8 mouse cellular contexts compared by ENCODE assay signal in the genomic region with DNA sequence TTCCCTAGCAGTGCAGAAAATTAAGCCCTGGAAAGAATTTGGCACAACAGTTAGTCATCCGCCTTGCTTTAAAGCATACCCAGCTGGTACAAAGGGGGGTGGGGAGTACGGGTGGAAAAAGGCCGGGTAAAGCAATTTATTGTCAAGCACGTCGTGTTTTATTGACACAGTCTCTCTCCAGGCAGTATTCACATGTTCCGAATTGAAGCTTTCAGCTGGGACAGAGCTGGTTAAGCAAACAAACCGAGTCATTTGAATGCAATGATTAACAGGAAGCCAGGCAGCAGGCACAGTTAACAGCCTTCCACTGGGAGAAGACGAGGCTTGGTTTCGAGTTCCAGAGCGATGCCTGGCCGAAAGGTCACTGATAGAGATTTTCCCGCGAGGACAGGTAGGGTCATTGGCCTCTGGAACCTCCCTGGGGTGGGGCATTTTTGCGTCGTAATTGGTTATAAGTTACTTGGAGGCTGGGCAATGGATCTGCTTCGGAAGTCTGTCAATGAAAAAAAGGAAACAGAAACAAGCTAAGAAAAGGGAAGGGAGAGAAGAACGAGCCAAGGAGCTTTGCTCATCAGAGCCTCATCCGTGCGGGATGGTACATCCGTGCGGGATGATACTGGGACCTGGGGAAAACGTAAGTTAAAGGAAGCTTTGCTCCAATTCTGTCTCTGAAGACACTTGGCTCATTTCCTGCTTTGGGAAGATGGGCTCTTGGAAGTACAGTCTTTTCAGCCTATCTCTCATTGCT. TPM values are rescaled to one million over a fixed set of nuclear protein-coding genes. Genes with fewer than 3 reads are reported as not detected.
A peak's percentile ranks its signal among the peaks of the same experiment; 100 is the strongest.
DNase-seq lines count a peak whose midpoint lies in the region; ATAC-seq and TF ChIP-seq lines count a peak whose summit lies in the region.

TSS of gene Gcnt2 (plus strand) at position 103 of the 748 bp plus-strand sequence.

- no peak for ATAC-seq in heart, embryonic 14.5 days (ENCODE audit: insufficient number of reproducible peaks, insufficient read depth, low FRiP score, low read depth)
- peak; percentile 80 for ATAC-seq in liver, embryonic 14.5 days (ENCODE audit: insufficient read depth)
- ATAC-seq in neural tube, embryonic 14.5 days (ENCODE audit: low read depth), result peak; percentile 70

- no peaks in the 10 kb centered on the region for H3K27me3 ChIP-seq in heart, embryonic 14.5 days (ENCODE audit: control insufficient read depth, insufficient read depth, low read length)
- H3K27me3 ChIP-seq in liver, embryonic 14.5 days (ENCODE audit: control insufficient read depth, insufficient read depth, low read length), result no peaks in the 10 kb centered on the region
- no peaks in the 10 kb centered on the region for H3K27me3 ChIP-seq in neural tube, embryonic 14.5 days (ENCODE audit: control insufficient read depth, insufficient read depth, low read length)

- peak within 1 kb of the TSS; percentile 58 for H3K4me2 ChIP-seq in heart, embryonic 14.5 days (ENCODE audit: low read length)
- peak within 1 kb of the TSS; percentile 48 for H3K4me2 ChIP-seq in liver, embryonic 14.5 days (ENCODE audit: low read depth)
- peak within 1 kb of the TSS; percentile 46 for H3K4me2 ChIP-seq in neural tube, embryonic 14.5 days (ENCODE audit: low read depth, low read length)

- H3K4me3 ChIP-seq in brown adipose tissue, adult 24 weeks (ENCODE audit: insufficient read depth, low read depth, low read length), result peak within 1 kb of the TSS; percentile 67
- peak within 1 kb of the TSS; percentile 31 to 36 for H3K4me3 ChIP-seq in heart, embryonic 14.5 days (ENCODE audit: control insufficient read depth in 1 of 2, insufficient read depth in 1 of 2, low read depth in 1 of 2, low read length in 2 of 2)
- peak within 1 kb of the TSS; percentile 28 to 60 for H3K4me3 ChIP-seq in liver, embryonic 14.5 days (ENCODE audit: insufficient read depth in 1 of 2, low read depth in 2 of 2, low read length in 2 of 2)
- peak within 1 kb of the TSS; percentile 15 for H3K4me3 ChIP-seq in neural tube, embryonic 14.5 days (ENCODE audit: low read depth, low read length)

- TF ChIP-seq CTCF in liver, embryonic 14.5 days (IDR thresholded peaks at IDR 0.05; ENCODE audit: low read depth), result no peak

- H3K36me3 ChIP-seq in heart, embryonic 14.5 days (ENCODE audit: control insufficient read depth, insufficient read depth, low read length), result no peaks in the 10 kb centered on the region
- no peaks in the 10 kb centered on the region for H3K36me3 ChIP-seq in liver, embryonic 14.5 days (replicated peaks; ENCODE audit: control insufficient read depth, insufficient read depth, low read depth)
- H3K36me3 ChIP-seq in neural tube, embryonic 14.5 days (ENCODE audit: control insufficient read depth, insufficient read depth, low read length), result no peaks in the 10 kb centered on the region

- H3K9ac ChIP-seq in heart, embryonic 14.5 days (ENCODE audit: low read length), result peak within 1 kb of the TSS; percentile 58
- H3K9ac ChIP-seq in liver, embryonic 14.5 days (replicated peaks), result no peak within 1 kb of the TSS
- no peak within 1 kb of the TSS for H3K9ac ChIP-seq in neural tube, embryonic 14.5 days (replicated peaks; ENCODE audit: low read depth, low read length)

- peak; percentile 40 for DNase-seq in Muller cell, postnatal 12 days (ENCODE audit: inconsistent ontology term)
- DNase-seq in kidney, postnatal 25 days, result peak; percentile 76 to 91
- DNase-seq in liver, embryonic 14.5 days (ENCODE audit: low read depth in 3 of 3, low spot score in 3 of 3), result peak in 2 of 3 experiments; percentile 20 to 31
- DNase-seq in thymus, postnatal 36 days, result no peak
- DNase-seq in thymus, postnatal 14 days, result no peak

- no peaks in the 10 kb centered on the region for H3K9me3 ChIP-seq in heart, embryonic 14.5 days (ENCODE audit: control insufficient read depth, low read length)
- H3K9me3 ChIP-seq in liver, embryonic 14.5 days (ENCODE audit: control insufficient read depth, low read length), result no peaks in the 10 kb centered on the region
- no peaks in the 10 kb centered on the region for H3K9me3 ChIP-seq in neural tube, embryonic 14.5 days (ENCODE audit: control insufficient read depth, low read length)

- no peaks in the 10 kb centered on the region for H3K4me1 ChIP-seq in brown adipose tissue, adult 24 weeks (ENCODE audit: control insufficient read depth, insufficient read depth, insufficient read length, low read length)
- H3K4me1 ChIP-seq in heart, embryonic 14.5 days (ENCODE audit: control insufficient read depth in 2 of 2, insufficient read depth in 2 of 2, low read length in 2 of 2), result peaks cover 7 to 9% of the 10 kb centered on the region in 2 experiments
- peaks cover 0 to 7% of the 10 kb centered on the region in 2 experiments; a peak in 2 of 4 replicates for H3K4me1 ChIP-seq in liver, embryonic 14.5 days (replicated peaks; ENCODE audit: control insufficient read depth in 2 of 2, insufficient read depth in 2 of 2, low read length in 1 of 2)
- no peaks in the 10 kb centered on the region for H3K4me1 ChIP-seq in neural tube, embryonic 14.5 days (ENCODE audit: control insufficient read depth, insufficient read depth, low read length)

- TF ChIP-seq EP300 in liver, embryonic 14.5 days (IDR thresholded peaks at IDR 0.05; ENCODE audit: low read depth), result no peak

- peak within 1 kb of the TSS; percentile 46 for H3K27ac ChIP-seq in brown adipose tissue, adult 24 weeks (replicated peaks; ENCODE audit: low read depth, low read length)
- no peak within 1 kb of the TSS for H3K27ac ChIP-seq in heart, embryonic 14.5 days (replicated peaks in 1 of 2; ENCODE audit: control insufficient read depth in 1 of 2, insufficient read depth in 1 of 2, low read depth in 2 of 2, low read length in 2 of 2)
- no peak within 1 kb of the TSS for H3K27ac ChIP-seq in liver, embryonic 14.5 days
- H3K27ac ChIP-seq in neural tube, embryonic 14.5 days (ENCODE audit: low read depth, low read length), result peak within 1 kb of the TSS; percentile 10; the same call in 1 of the 2 replicates

- WGBS in heart, embryonic 14.5 days, result 39% methylated on average over 22 of the region's 22 CpGs
- 16% methylated on average over 22 of the region's 22 CpGs for WGBS in liver, embryonic 14.5 days (ENCODE audit: insufficient replicate concordance)
- WGBS in neural tube, embryonic 14.5 days, result 34% methylated on average over 22 of the region's 22 CpGs

RNA-seq across cellular contexts. Expression of gene Gcnt2, which starts in this region (rescaled TPM):
- 5.3 and 7.0 TPM in 2 replicates for polyA plus RNA-seq in brown adipose tissue, adult 24 weeks (2012; ENCODE audit: insufficient read depth, insufficient read length, missing spikeins)
- polyA plus RNA-seq in heart, embryonic 14.5 days (2014; fragmentation: Nextera tagmentation; extraction: Ambion mirVana), result 4.6 and 4.8 TPM in 2 replicates
- 0.44 and 0.51 TPM in 2 replicates for polyA plus RNA-seq in liver, embryonic 14.5 days (2012; rRNA removed)
- 0.91 and 1.2 TPM in 2 replicates for polyA plus RNA-seq in liver, embryonic 14.5 days (2014; fragmentation: Nextera tagmentation; extraction: Ambion mirVana)
- 6.1 and 7.9 TPM in 2 replicates for polyA plus RNA-seq in neural tube, embryonic 14.5 days (2014; fragmentation: Nextera tagmentation; extraction: Ambion mirVana)

Comparison
In these comparisons a context has a peak if more than half of its experiments do, and no peak if none do; other contexts are left out.
1. DNase-seq: peak in Muller cell, postnatal 12 days (single experiment), kidney, postnatal 25 days (2 of 2) and liver, embryonic 14.5 days (2 of 3); none in thymus, postnatal 36 days (0 of 2) and thymus, postnatal 14 days (single experiment).
2. H3K27ac ChIP-seq: peak in brown adipose tissue, adult 24 weeks (single experiment) and neural tube, embryonic 14.5 days (single experiment); none in heart, embryonic 14.5 days (0 of 2) and liver, embryonic 14.5 days (single experiment).
3. H3K4me3 ChIP-seq: peak in every context shown above with its lines; median percentile 67 in brown adipose tissue, adult 24 weeks; 44 in liver, embryonic 14.5 days; 34 in heart, embryonic 14.5 days; 15 in neural tube, embryonic 14.5 days.
4. Peak in every context shown above with its lines, with median percentiles within 50 percentile points of each other: H3K4me2 ChIP-seq.